Mouse (Mus musculus) cerebellum, adult 8-10 months (tissue): Measurements from ENCODE around the gene Tnp1.

ENCODE experiments used
- DNase-seq: peaks from one replicate; pipeline ENCODE4 v3.0.0; 2022

Gene Tnp1

GRCm38 (mm10) chr1:73004890-73005289, 10.8 kb downstream of the Tnp1 start:
- DNase-seq, result no peak

GRCm38 (mm10) chr1:73002637-73003036, 13.1 kb downstream of the Tnp1 start:
- DNase-seq, result no peak

- DNase-seq, result no peak
Observed at GRCm38 (mm10) chr1:73001961-73002360, 13.7 kb downstream of the Tnp1 start.

GRCm38 (mm10) chr1:72994751-72995528, 20.8 kb downstream of the Tnp1 start:
- DNase-seq, result no peak

GRCm38 (mm10) chr1:72992944-72993464, 22.7 kb downstream of the Tnp1 start:
- peak; percentile 76 for DNase-seq

- no peak for DNase-seq
Observed at GRCm38 (mm10) chr1:72992209-72992608, 23.5 kb downstream of the Tnp1 start.

GRCm38 (mm10) chr1:72988904-72989303, 26.8 kb downstream of the Tnp1 start:
- DNase-seq, result no peak

- no peak for DNase-seq
Observed at GRCm38 (mm10) chr1:72986715-72987114, 29.0 kb downstream of the Tnp1 start.

GRCm38 (mm10) chr1:72978956-72979355, 36.8 kb downstream of the Tnp1 start:
- DNase-seq, result no peak

GRCm38 (mm10) chr1:72974226-72974625, 41.5 kb downstream of the Tnp1 start:
- DNase-seq, result no peak

GRCm38 (mm10) chr1:72970461-72970860, 45.2 kb downstream of the Tnp1 start:
- no peak for DNase-seq

GRCm38 (mm10) chr1:72969113-72969812, 46.4 kb downstream of the Tnp1 start:
- no peak for DNase-seq

GRCm38 (mm10) chr1:72966423-72966822, 49.3 kb downstream of the Tnp1 start:
- DNase-seq, result peak; percentile 70
